Mouse (Mus musculus) G1E (cell line): Measurements from ENCODE around the gene Zfp277. TPM values are rescaled to one million over a fixed set of nuclear protein-coding genes. Genes with fewer than 3 reads are reported as not detected.

Source experiments
- ATAC-seq: 2 replicates; pipeline ENCODE4 v1.8.0; 2016; ENCODE audit warnings: mild to moderate bottlenecking; ENCODE audit not compliant: insufficient number of reproducible peaks, poor library complexity, low FRiP score, severe bottlenecking; ENCODE audit errors: extremely low read depth
- DNase-seq: peaks from one replicate; pipeline ENCODE4 v3.0.0; 2012; ENCODE audit warnings: low spot score
- H3K27me3 ChIP-seq: 2 replicates; pipeline ENCODE4 v1.6.1; 2012; ENCODE audit warnings: mild to moderate bottlenecking, low read length, inconsistent platforms; ENCODE audit not compliant: insufficient read depth
- H3K36me3 ChIP-seq: replicated peaks from 2 replicates; pipeline ENCODE3; 2012; ENCODE audit warnings: mild to moderate bottlenecking, inconsistent platforms
- H3K4me1 ChIP-seq: 2 replicates; pipeline ENCODE4 v1.6.1; 2012; ENCODE audit warnings: low read depth, low read length, inconsistent platforms, mixed read lengths; ENCODE audit not compliant: insufficient read depth
- H3K4me3 ChIP-seq: 2 replicates; pipeline ENCODE4 v1.5.1; 2012; ENCODE audit warnings: low read depth, mild to moderate bottlenecking, inconsistent platforms, low read length, moderate library complexity, mixed read lengths
- H3K9me3 ChIP-seq: replicated peaks from 2 replicates; pipeline ENCODE4 v1.6.1; 2012; ENCODE audit warnings: inconsistent platforms
- CTCF ChIP-seq: IDR thresholded peaks from 2 replicates; pipeline ENCODE4 v1.5.1; 2012; ENCODE audit warnings: low read depth, low read length, inconsistent platforms, mixed read lengths
- GATA1 ChIP-seq: IDR thresholded peaks from 2 replicates; pipeline ENCODE4 v1.6.1; 2012; ENCODE audit warnings: borderline replicate concordance, low read length, inconsistent platforms, mixed read lengths
- GATA2 ChIP-seq: IDR thresholded peaks from 2 replicates; pipeline ENCODE4 v1.6.1; 2012; ENCODE audit warnings: low read depth, low read length, inconsistent platforms, borderline replicate concordance
- POLR2AphosphoS5 ChIP-seq: IDR thresholded peaks from 2 replicates; pipeline ENCODE4 v1.6.1; 2012; ENCODE audit warnings: low read depth, low read length, inconsistent platforms; ENCODE audit not compliant: insufficient replicate concordance
- TAL1 ChIP-seq: conservative IDR thresholded peaks from 2 replicates; pipeline ENCODE4 v1.6.1; 2012; ENCODE audit warnings: low read depth, low read length, inconsistent platforms, mixed read lengths
- polyA plus RNA-seq: library from polyadenylated mRNA; stranded (reverse); fragments of >175 nt; gene quantifications from 2 replicates; pipeline ENCODE4 v1.2.3, GENCODE M21; 2012
- total RNA-seq, 2 experiments: library from RNA; stranded (forward) in 1 of 2; stranded (reverse) in 1 of 2; fragments of 200-1000 nt in 1 of 2; fragments of >200 nt in 1 of 2; fragmentation: Nextera tagmentation in 1 of 2; gene quantifications; 2 replicates each; pipeline ENCODE4 v1.2.3; 2014 to 2017

The Zfp277 gene
- total and polyA plus RNA-seq, 3 experiments = 5.6 to 57.6 (median 56.5) TPM

GRCm38 (mm10) chr12:40341443-40341842 lies 104.3 kb downstream of the Zfp277 start:
- no peak for TF ChIP-seq TAL1
- TF ChIP-seq GATA2 = no peak
- no peak for TF ChIP-seq CTCF
- TF ChIP-seq POLR2AphosphoS5 = no peak
- no peak for TF ChIP-seq GATA1
- Histone ChIP-seq H3K4me1 (no peaks in the 10 kb centered on the region), H3K9me3 (no peaks in the 10 kb centered on the region), H3K27me3 (no peaks in the 10 kb centered on the region), H3K36me3 (peaks cover 2% of the 10 kb centered on the region), H3K4me3 (no peak overlapping the region)
- DNase-seq (no peak), ATAC-seq (no peak)

GRCm38 (mm10) chr12:40335303-40335702 lies 110.4 kb downstream of the Zfp277 start:
- Histone ChIP-seq H3K9me3 (no peaks in the 10 kb centered on the region), H3K36me3 (peaks cover 34% of the 10 kb centered on the region), H3K4me3 (no peak overlapping the region), H3K4me1 (no peaks in the 10 kb centered on the region), H3K27me3 (no peaks in the 10 kb centered on the region)
- no peak for ATAC-seq
- no peak for DNase-seq
- TF ChIP-seq POLR2AphosphoS5 (no peak), CTCF (no peak), TAL1 (no peak), GATA1 (no peak), GATA2 (no peak)

- Histone ChIP-seq H3K4me3 (no peak overlapping the region), H3K9me3 (no peaks in the 10 kb centered on the region), H3K36me3 (peaks cover 42% of the 10 kb centered on the region), H3K27me3 (no peaks in the 10 kb centered on the region), H3K4me1 (no peaks in the 10 kb centered on the region)
- no peak for TF ChIP-seq GATA1
- no peak for TF ChIP-seq GATA2
- TF ChIP-seq TAL1 = no peak
- no peak for TF ChIP-seq POLR2AphosphoS5
- TF ChIP-seq CTCF = no peak
- DNase-seq = no peak
- ATAC-seq = no peak
Measured at GRCm38 (mm10) chr12:40331467-40331866, 114.2 kb downstream of the Zfp277 start.

- TF ChIP-seq TAL1 = no peak
- no peak for TF ChIP-seq CTCF
- no peak for TF ChIP-seq GATA1
- DNase-seq (no peak), ATAC-seq (no peak)
- Histone ChIP-seq H3K36me3 (peaks cover 43% of the 10 kb centered on the region), H3K4me3 (no peak overlapping the region), H3K9me3 (no peaks in the 10 kb centered on the region), H3K4me1 (no peaks in the 10 kb centered on the region), H3K27me3 (no peaks in the 10 kb centered on the region)
Measured at GRCm38 (mm10) chr12:40327012-40327660, 118.6 kb downstream of the Zfp277 start.

- Histone ChIP-seq H3K36me3 (peaks cover 44% of the 10 kb centered on the region), H3K4me1 (no peaks in the 10 kb centered on the region), H3K4me3 (no peak overlapping the region), H3K9me3 (no peaks in the 10 kb centered on the region), H3K27me3 (no peaks in the 10 kb centered on the region)
- DNase-seq (no peak), ATAC-seq (no peak)
- no peak for TF ChIP-seq TAL1
- no peak for TF ChIP-seq POLR2AphosphoS5
- no peak for TF ChIP-seq CTCF
- no peak for TF ChIP-seq GATA2
- TF ChIP-seq GATA1 = no peak
Measured at GRCm38 (mm10) chr12:40325582-40325981, 120.1 kb downstream of the Zfp277 start.

- H3K27me3 ChIP-seq = no peaks in the 10 kb centered on the region
- no peaks in the 10 kb centered on the region for H3K9me3 ChIP-seq
- peaks cover 47% of the 10 kb centered on the region for H3K36me3 ChIP-seq
- DNase-seq = no peak
- ATAC-seq = no peak
- TF ChIP-seq POLR2AphosphoS5 (no peak), GATA1 (no peak), CTCF (no peak), GATA2 (no peak), TAL1 (no peak)
- no peak overlapping the region for H3K4me3 ChIP-seq
- no peaks in the 10 kb centered on the region for H3K4me1 ChIP-seq
Measured at GRCm38 (mm10) chr12:40324819-40325218, 120.9 kb downstream of the Zfp277 start.
